ENCODE assay signal across 9 mouse cellular contexts in genomic region chr1:189728784-189729115, GRCm38 (mm10). TPM values are rescaled to one million over a fixed set of nuclear protein-coding genes. Genes with fewer than 3 reads are reported as not detected.
A peak's percentile ranks its signal among the peaks of the same experiment; 100 is the strongest.
DNase-seq lines count a peak whose midpoint lies in the region; ATAC-seq lines count a peak whose summit lies in the region.
"Had no signal": no experiment of that assay in that cellular context is flagged by ENCODE, and none has a peak within 500 bp of the region (broad histone marks: within the 10 kb centered on the region; RNA-seq: fewer than 3 reads in every experiment).

No protein-coding gene starts in this region.

- 0 out of 2 replicates have a peak overlapping the region, but pooled peaks have one; percentile 14 for H3K9ac ChIP-seq in liver, embryonic 12.5 days

- 0 out of 2 replicates have a peak, but pooled peaks cover under 1% of the 10 kb centered on the region for H3K36me3 ChIP-seq in heart, embryonic 10.5 days
- no peaks in the 10 kb centered on the region for H3K36me3 ChIP-seq in liver, embryonic 12.5 days

- no peaks in the 10 kb centered on the region for H3K9me3 ChIP-seq in heart, embryonic 10.5 days
- H3K9me3 ChIP-seq in liver, embryonic 12.5 days (replicated peaks), result no peaks in the 10 kb centered on the region

- H3K4me1 ChIP-seq in heart, embryonic 10.5 days, result peaks cover 55% of the 10 kb centered on the region
- 0 out of 2 replicates have a peak, but pooled peaks cover 6% of the 10 kb centered on the region for H3K4me1 ChIP-seq in liver, embryonic 12.5 days

- no peak for DNase-seq in heart, embryonic 10.5 days (ENCODE audit: low spot score)
- DNase-seq in heart, postnatal 10 days, result no peak
- DNase-seq in thymus, postnatal 0 days (ENCODE audit: low spot score), result peak; percentile 46
- DNase-seq in thymus, adult 18-20 months, result no peak
- DNase-seq in adrenal gland, adult (ENCODE audit: inconsistent age in 2 of 2, low spot score in 1 of 2), result no peak
- DNase-seq in cerebellum, postnatal 10 days, result no peak
- no peak for DNase-seq in layer of hippocampus, postnatal 36 days

- WGBS in heart, embryonic 10.5 days, result under 1% methylated on average over 15 of the region's 15 CpGs
- WGBS in liver, embryonic 12.5 days (ENCODE audit: insufficient replicate concordance), result 2% methylated on average over 15 of the region's 15 CpGs

- H3K4me2 ChIP-seq in liver, embryonic 12.5 days, result peak overlapping the region; percentile 69

- peak overlapping the region; percentile 75 for H3K4me3 ChIP-seq in heart, embryonic 10.5 days
- H3K4me3 ChIP-seq in liver, embryonic 12.5 days, result peak overlapping the region; percentile 54

- intact Hi-C loops in heart, postnatal 10 days (cut with DNase I), result no loop called here

- ATAC-seq in liver, embryonic 12.5 days, result no peak

- H3K27ac ChIP-seq in heart, embryonic 10.5 days, result peak overlapping the region; percentile 91
- 0 out of 2 replicates have a peak overlapping the region, but pooled peaks have one; percentile 15 for H3K27ac ChIP-seq in liver, embryonic 12.5 days

- H3K27me3 ChIP-seq in heart, embryonic 10.5 days (ENCODE audit: insufficient read depth, poor library complexity, severe bottlenecking), result no peaks in the 10 kb centered on the region; the same call in 1 of the 2 replicates
- H3K27me3 ChIP-seq in liver, embryonic 12.5 days (replicated peaks), result peaks cover 72% of the 10 kb centered on the region
- H3K27me3 ChIP-seq: CH12.LX had no signal

RNA-seq across cellular contexts. Expression of gene Ptpn14, which starts 0.7 kb away (rescaled TPM):
- 7.2 and 9.6 TPM in 2 replicates for polyA plus RNA-seq in heart, embryonic 10.5 days (2016; fragmentation: Nextera tagmentation; extraction: Ambion mirVana)
- total RNA-seq in heart, postnatal 10 days (2021), result 10 to 100 TPM; 34.4 to 35.2 TPM
- polyA plus RNA-seq in thymus, postnatal 0 days (2015; fragmentation: Nextera tagmentation; extraction: Ambion mirVana), result 11.8 and 12.3 TPM in 2 replicates
- 0.70 and 0.86 TPM in 2 replicates for polyA plus RNA-seq in liver, embryonic 12.5 days (2016; fragmentation: Nextera tagmentation; extraction: Ambion mirVana)
- 10 to 100 TPM; 12.2 to 12.4 TPM for total RNA-seq in layer of hippocampus, postnatal 36 days (2021)

RNA-seq across cellular contexts. Expression of gene Cenpf, which starts 40.9 kb away (rescaled TPM):
- 62.7 and 71.3 TPM in 2 replicates for polyA plus RNA-seq in heart, embryonic 10.5 days (2016; fragmentation: Nextera tagmentation; extraction: Ambion mirVana)
- total RNA-seq in heart, postnatal 10 days (2021), result 10 to 100 TPM; 18.0 to 20.2 TPM
- 77.8 and 101 TPM in 2 replicates for polyA plus RNA-seq in thymus, postnatal 0 days (2015; fragmentation: Nextera tagmentation; extraction: Ambion mirVana)
- 52.5 and 54.0 TPM in 2 replicates for polyA plus RNA-seq in liver, embryonic 12.5 days (2016; fragmentation: Nextera tagmentation; extraction: Ambion mirVana)
- 1 to 10 TPM; 1.2 to 1.9 TPM for total RNA-seq in layer of hippocampus, postnatal 36 days (2021)
